Mouse (Mus musculus) midbrain, embryonic 15.5 days (tissue): ENCODE results near the gene Zfp423. TPM values are rescaled to one million over a fixed set of nuclear protein-coding genes. Genes with fewer than 3 reads are reported as not detected.

Experiments
- ATAC-seq: fragments of 200-750 bp; cut with Nextera tagmentation; replicated peaks from 2 replicates; pipeline ENCODE4 v1.8.0; 2017; ENCODE audit warnings: moderate TSS enrichment
- H3K27ac ChIP-seq: fragments of 300-500 bp; sonication (generic); 2 replicates; pipeline ENCODE4 v1.5.1; 2015; ENCODE audit warnings: mild to moderate bottlenecking, inconsistent platforms
- H3K27me3 ChIP-seq: fragments of 300-500 bp; sonication (generic); replicated peaks from 2 replicates; pipeline ENCODE4 v1.6.1; 2015; ENCODE audit warnings: inconsistent platforms
- H3K36me3 ChIP-seq: fragments of 300-500 bp; sonication (generic); replicated peaks from 2 replicates; pipeline ENCODE4 v1.6.1; 2015; ENCODE audit warnings: inconsistent platforms
- H3K4me1 ChIP-seq: fragments of 300-500 bp; sonication (generic); 2 replicates; pipeline ENCODE4 v1.6.1; 2015; ENCODE audit warnings: inconsistent platforms
- H3K4me2 ChIP-seq: fragments of 300-500 bp; sonication (generic); 2 replicates; pipeline ENCODE4 v1.6.1; 2015; ENCODE audit warnings: inconsistent platforms, mild to moderate bottlenecking, moderate library complexity
- H3K4me3 ChIP-seq: fragments of 300-500 bp; sonication (generic); 2 replicates; pipeline ENCODE4 v1.5.1; 2015; ENCODE audit warnings: mild to moderate bottlenecking, inconsistent platforms
- H3K9ac ChIP-seq: fragments of 300-500 bp; sonication (generic); 2 replicates; pipeline ENCODE4 v1.6.1; 2015; ENCODE audit warnings: mild to moderate bottlenecking, inconsistent platforms
- H3K9me3 ChIP-seq: fragments of 300-500 bp; sonication (generic); 2 replicates; pipeline ENCODE4 v1.6.1; 2016; ENCODE audit warnings: inconsistent platforms
- WGBS: fragments of 180-500 bp; shearing (Covaris S2); methylation state at CpG from one replicate; pipeline ENCODE4 v1.1.7; 2015; ENCODE audit warnings: mixed read lengths; 5-methylcytosine and 5-hydroxymethylcytosine counted together
- polyA plus RNA-seq: library from polyadenylated mRNA; unstranded; fragments of >200 nt; fragmentation: Nextera tagmentation; extraction: Ambion mirVana; gene quantifications from 2 replicates; pipeline ENCODE4 v1.2.1, GENCODE M21; 2015

Gene Zfp423
- polyA plus RNA-seq, 1 experiment from 2014 or later: 35.7 TPM

GRCm38 (mm10) chr8:87961680-87962513 is 2.5 kb upstream of the Zfp423 start:
- H3K27ac ChIP-seq: peak overlapping the region; percentile 40
- H3K36me3 ChIP-seq: no peaks in the 10 kb centered on the region
- peaks cover 47% of the 10 kb centered on the region for H3K4me1 ChIP-seq
- ATAC-seq: peak; percentile 11; the same call in 1 of the 2 replicates
- 1% methylated on average over 50 of the region's 50 CpGs for WGBS
- no peaks in the 10 kb centered on the region for H3K9me3 ChIP-seq
- peaks cover 4% of the 10 kb centered on the region; the same call in 1 of the 2 replicates for H3K27me3 ChIP-seq
- H3K4me2 ChIP-seq: peak overlapping the region; percentile 88
- peak overlapping the region; percentile 40 for H3K9ac ChIP-seq
- H3K4me3 ChIP-seq: peak overlapping the region; percentile 74

DNA sequence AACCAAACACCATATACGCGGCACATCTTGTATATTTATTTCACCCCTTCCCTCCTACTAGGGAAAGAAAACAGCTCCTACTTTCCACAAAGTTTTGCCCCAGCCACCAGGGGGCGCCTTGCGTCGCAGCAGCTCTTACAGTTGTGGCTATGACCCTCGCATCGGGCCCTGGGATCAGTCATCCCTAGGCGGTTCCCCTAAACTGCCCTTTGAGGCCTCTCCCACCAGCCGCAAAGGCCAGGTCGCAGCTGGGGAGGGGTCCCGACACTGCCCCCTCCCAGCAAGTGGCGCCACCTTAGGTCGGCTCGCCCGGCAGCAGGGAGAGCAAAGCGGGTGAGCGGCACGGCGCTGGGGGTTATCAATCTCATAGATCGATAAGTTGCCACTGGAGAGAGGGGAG is 1.7 kb upstream of the Zfp423 start:
- Histone ChIP-seq H3K4me3 (peak overlapping the region; percentile 74), H3K9me3 (no peaks in the 10 kb centered on the region), H3K27ac (peak overlapping the region; percentile 98; the same call in 1 of the 2 replicates), H3K4me1 (peaks cover 54% of the 10 kb centered on the region), H3K4me2 (peak overlapping the region; percentile 88), H3K36me3 (no peaks in the 10 kb centered on the region), H3K9ac (peak overlapping the region; percentile 40; the same call in 1 of the 2 replicates), H3K27me3 (peaks cover 4% of the 10 kb centered on the region; the same call in 1 of the 2 replicates)
- 2% methylated on average over 20 of the region's 20 CpGs for WGBS
- no peak for ATAC-seq

- under 1% methylated on average over 60 of the region's 76 CpGs for WGBS
- Histone ChIP-seq H3K4me3 (peak overlapping the region; percentile 74), H3K4me1 (peaks cover 62% of the 10 kb centered on the region), H3K4me2 (peak overlapping the region; percentile 88), H3K36me3 (no peaks in the 10 kb centered on the region), H3K9ac (peak overlapping the region; percentile 97), H3K9me3 (no peaks in the 10 kb centered on the region), H3K27ac (peak overlapping the region; percentile 98), H3K27me3 (peaks cover 4% of the 10 kb centered on the region; the same call in 1 of the 2 replicates)
- ATAC-seq: peak; percentile 79
Measured at GRCm38 (mm10) chr8:87960061-87960749, 810 bp upstream of the Zfp423 start.

- under 1% methylated on average over 70 of the region's 115 CpGs for WGBS
- peak overlapping the region; percentile 97 for H3K9ac ChIP-seq
- H3K27ac ChIP-seq: peak overlapping the region; percentile 98
- no peaks in the 10 kb centered on the region for H3K9me3 ChIP-seq
- H3K4me2 ChIP-seq: peak overlapping the region; percentile 88
- peak overlapping the region; percentile 74 for H3K4me3 ChIP-seq
- peak; percentile 40 for ATAC-seq
- peaks cover 4% of the 10 kb centered on the region; the same call in 1 of the 2 replicates for H3K27me3 ChIP-seq
- peaks cover 73% of the 10 kb centered on the region for H3K4me1 ChIP-seq
- no peaks in the 10 kb centered on the region for H3K36me3 ChIP-seq
Measured at GRCm38 (mm10) chr8:87958451-87959319, 710 bp downstream of the Zfp423 start.

DNA sequence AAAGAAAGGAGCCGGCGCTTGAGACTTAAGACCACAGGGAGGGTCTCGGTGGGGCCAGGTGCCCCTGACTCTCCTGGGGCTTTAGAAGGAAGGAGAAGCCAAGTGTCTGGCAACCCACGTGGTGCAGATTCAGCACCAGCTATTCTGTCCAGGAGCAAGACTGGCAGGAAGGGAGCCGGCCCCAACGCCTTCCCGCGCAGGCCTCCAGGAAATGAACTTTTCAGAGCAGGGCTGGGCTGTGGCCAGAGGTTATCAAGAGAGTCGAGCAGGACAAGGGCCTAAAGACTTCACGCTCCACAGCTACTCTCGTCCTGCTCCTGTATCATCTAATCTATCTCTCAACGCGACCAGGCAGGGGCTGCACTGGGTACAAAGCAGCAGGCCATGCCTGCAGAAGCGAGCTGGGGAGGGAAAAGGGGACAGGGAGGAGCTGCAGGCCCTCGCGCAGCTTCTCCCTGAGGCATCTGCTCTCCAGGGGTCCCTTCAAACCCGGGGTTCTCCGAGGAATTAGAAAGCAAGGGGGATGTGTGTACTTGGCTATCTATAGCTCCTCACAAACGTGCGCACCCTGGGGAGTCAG is 1.4 kb downstream of the Zfp423 start:
- Histone ChIP-seq H3K36me3 (no peaks in the 10 kb centered on the region), H3K27ac (peak overlapping the region; percentile 98), H3K4me1 (peaks cover 77% of the 10 kb centered on the region), H3K9ac (peak overlapping the region; percentile 97), H3K4me3 (peak overlapping the region; percentile 74), H3K4me2 (peak overlapping the region; percentile 88), H3K27me3 (peaks cover 4% of the 10 kb centered on the region; the same call in 1 of the 2 replicates), H3K9me3 (no peaks in the 10 kb centered on the region)
- ATAC-seq: no peak
- WGBS: 2% methylated on average over 20 of the region's 20 CpGs

DNA sequence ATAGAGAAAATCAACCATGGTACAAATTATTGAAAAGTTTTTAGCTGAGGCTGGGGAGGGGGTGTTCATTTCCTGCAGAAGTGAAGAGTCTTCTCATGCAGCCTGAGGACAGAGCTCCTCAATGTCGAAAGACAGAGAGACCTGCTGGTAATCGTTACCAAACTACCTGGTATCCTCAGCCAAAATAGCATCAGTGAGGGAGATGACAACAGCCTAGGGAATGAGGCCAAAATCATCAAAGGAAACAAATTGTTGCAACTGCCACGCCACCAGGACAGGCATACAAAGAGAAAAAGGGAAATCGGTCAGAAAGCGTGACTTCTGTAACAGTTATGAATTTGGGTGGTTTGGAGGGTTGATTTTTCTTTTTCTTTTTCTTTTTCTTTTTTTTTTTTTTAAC is 3.4 kb downstream of the Zfp423 start:
- no peak overlapping the region for H3K27ac ChIP-seq
- no peak overlapping the region for H3K4me3 ChIP-seq
- peak overlapping the region; percentile 88; the same call in 1 of the 2 replicates for H3K4me2 ChIP-seq
- H3K27me3 ChIP-seq: no peaks in the 10 kb centered on the region
- H3K9ac ChIP-seq: no peak overlapping the region
- 40% methylated on average over 5 of the region's 5 CpGs for WGBS
- peaks cover 61% of the 10 kb centered on the region for H3K4me1 ChIP-seq
- H3K36me3 ChIP-seq: no peaks in the 10 kb centered on the region
- ATAC-seq: no peak
- no peaks in the 10 kb centered on the region for H3K9me3 ChIP-seq

DNA sequence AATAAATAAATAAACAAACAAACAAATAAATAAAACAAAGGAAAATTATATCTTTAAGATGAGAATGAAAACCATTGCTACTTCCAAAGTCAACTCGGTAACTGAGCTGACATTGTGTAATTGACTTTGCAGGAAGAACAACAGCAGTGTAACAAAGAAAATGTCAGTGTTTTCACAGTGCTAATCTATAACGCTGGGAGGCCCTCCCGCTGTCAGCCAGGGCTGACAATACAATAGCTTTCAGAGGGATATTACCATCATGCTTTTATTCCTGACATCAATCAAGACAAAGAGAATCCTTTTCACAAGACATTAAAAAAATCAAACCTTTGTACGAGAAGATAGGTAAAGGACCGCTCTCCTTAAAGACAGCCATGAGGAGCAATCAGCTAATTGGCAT is 5.9 kb downstream of the Zfp423 start:
- Histone ChIP-seq H3K9me3 (no peaks in the 10 kb centered on the region), H3K27ac (no peak overlapping the region), H3K9ac (0 out of 2 replicates have a peak overlapping the region, but pooled peaks have one; percentile 2), H3K27me3 (no peaks in the 10 kb centered on the region), H3K36me3 (no peaks in the 10 kb centered on the region), H3K4me1 (peaks cover 59% of the 10 kb centered on the region), H3K4me3 (no peak overlapping the region), H3K4me2 (peak overlapping the region; percentile 88; the same call in 1 of the 2 replicates)
- WGBS: 12% methylated on average over 5 of the region's 5 CpGs
- no peak for ATAC-seq

DNA sequence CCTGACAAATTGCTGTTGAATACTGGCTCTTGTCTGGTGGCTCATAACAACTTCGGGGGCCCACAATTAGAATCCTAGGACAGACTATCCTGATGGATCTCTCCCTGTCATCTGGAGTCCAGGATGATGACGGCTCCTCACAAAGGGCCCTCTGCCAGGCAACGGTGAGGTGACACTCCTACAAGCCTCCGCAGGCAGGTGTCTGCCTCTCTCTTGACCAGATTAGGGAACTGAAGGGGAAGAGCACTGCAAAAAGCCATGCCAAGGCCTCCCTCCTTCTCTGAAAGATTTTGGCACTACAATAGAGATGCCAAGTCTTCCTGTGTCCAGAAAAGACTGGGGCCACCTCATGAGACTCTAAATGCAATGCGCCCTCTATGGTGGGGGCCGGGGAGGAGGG is 7.1 kb downstream of the Zfp423 start:
- no peak for ATAC-seq
- no peaks in the 10 kb centered on the region for H3K9me3 ChIP-seq
- H3K4me3 ChIP-seq: no peak overlapping the region
- H3K36me3 ChIP-seq: no peaks in the 10 kb centered on the region
- 73% methylated on average over 6 of the region's 6 CpGs for WGBS
- no peak overlapping the region for H3K9ac ChIP-seq
- H3K27me3 ChIP-seq: no peaks in the 10 kb centered on the region
- H3K27ac ChIP-seq: no peak overlapping the region
- H3K4me1 ChIP-seq: peaks cover 57% of the 10 kb centered on the region
- H3K4me2 ChIP-seq: no peak overlapping the region

- no peak overlapping the region for H3K4me3 ChIP-seq
- no peaks in the 10 kb centered on the region for H3K9me3 ChIP-seq
- WGBS: 35% methylated on average over 5 of the region's 5 CpGs
- no peak overlapping the region for H3K9ac ChIP-seq
- no peaks in the 10 kb centered on the region for H3K27me3 ChIP-seq
- peaks cover 41% of the 10 kb centered on the region for H3K4me1 ChIP-seq
- no peak for ATAC-seq
- no peak overlapping the region for H3K27ac ChIP-seq
- H3K4me2 ChIP-seq: peak overlapping the region; percentile 77
- H3K36me3 ChIP-seq: no peaks in the 10 kb centered on the region
Measured at GRCm38 (mm10) chr8:87944225-87944934, 15.0 kb downstream of the Zfp423 start.

DNA sequence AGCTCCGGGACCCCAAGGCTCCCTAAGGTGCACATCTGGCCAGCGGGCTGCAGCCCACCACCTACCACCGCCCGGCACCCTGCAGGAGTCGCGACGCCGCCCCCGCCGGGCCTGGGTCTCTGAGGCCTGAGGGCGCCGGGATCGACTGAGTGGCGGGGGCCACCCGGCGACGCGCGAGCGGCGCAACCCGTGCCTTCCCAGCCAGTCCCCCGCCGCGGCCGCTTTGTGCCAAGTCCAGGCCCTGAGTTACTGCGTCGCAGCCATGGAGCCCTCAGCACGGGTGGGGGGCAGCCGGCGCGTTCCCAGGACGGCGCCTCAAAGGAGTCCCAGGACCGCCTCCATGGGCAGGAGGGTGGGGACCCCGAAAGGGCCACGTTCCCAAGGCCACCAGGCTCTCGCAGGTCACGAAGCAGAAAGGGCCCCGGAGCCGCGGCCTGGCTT is 15.7 kb downstream of the Zfp423 start:
- ATAC-seq: peak; percentile 46

GRCm38 (mm10) chr8:87940646-87941045 is 18.7 kb downstream of the Zfp423 start:
- H3K4me1 ChIP-seq: peaks cover 52% of the 10 kb centered on the region
- H3K9ac ChIP-seq: no peak overlapping the region
- H3K4me2 ChIP-seq: no peak overlapping the region
- no peaks in the 10 kb centered on the region for H3K27me3 ChIP-seq
- 28% methylated on average over 6 of the region's 6 CpGs for WGBS
- H3K36me3 ChIP-seq: no peaks in the 10 kb centered on the region
- no peak overlapping the region for H3K27ac ChIP-seq
- H3K9me3 ChIP-seq: no peaks in the 10 kb centered on the region
- no peak overlapping the region for H3K4me3 ChIP-seq
- ATAC-seq: no peak

More for the DNA sequence above, 15.7 kb downstream of the Zfp423 start:
- Histone ChIP-seq H3K4me1 (peaks cover 46% of the 10 kb centered on the region), H3K4me2 (peak overlapping the region; percentile 77), H3K36me3 (no peaks in the 10 kb centered on the region), H3K9me3 (no peaks in the 10 kb centered on the region), H3K4me3 (peak overlapping the region; percentile 40), H3K9ac (peak overlapping the region; percentile 47), H3K27ac (no peak overlapping the region), H3K27me3 (no peaks in the 10 kb centered on the region)
- WGBS: 2% methylated on average over 42 of the region's 42 CpGs
